Mouse (Mus musculus): ENCODE measurements at regions not wholly inside any gene's neighbourhood (a gene's known extent, or its start where the extent isn't known, plus 50 kb on each side); places are given as distances from the start of the nearest gene placed in this dataset.

- H3K36me3 ChIP-seq (ENCODE audit: control insufficient read depth, insufficient read depth, low read length): no peaks in the 10 kb centered on the region
- TF ChIP-seq CTCF (IDR thresholded peaks at IDR 0.05; ENCODE audit: control insufficient read depth, insufficient read depth, insufficient replicate concordance, low read depth, low read length) (no peak), POLR2A (IDR thresholded peaks at IDR 0.05; ENCODE audit: control insufficient read depth, low read depth, low read length) (no peak)
- no peak overlapping the region for H3K27ac ChIP-seq (ENCODE audit: control insufficient read depth, insufficient read depth, low read depth, low read length)
- no peaks in the 10 kb centered on the region for H3K27me3 ChIP-seq (ENCODE audit: control insufficient read depth, insufficient read depth, low read length)
- H3K4me1 ChIP-seq (ENCODE audit: control insufficient read depth, insufficient read depth, low read length): no peaks in the 10 kb centered on the region
- no peak overlapping the region for H3K4me3 ChIP-seq (ENCODE audit: control insufficient read depth, low read depth, low read length)
Measured at GRCm38 (mm10) chr16:92995132-92995992, 169.4 kb upstream of the Runx1 start.

- H3K27ac ChIP-seq (ENCODE audit: control insufficient read depth, insufficient read depth, low read depth, low read length): no peak overlapping the region
- H3K27me3 ChIP-seq (ENCODE audit: control insufficient read depth, insufficient read depth, low read length): no peaks in the 10 kb centered on the region
- H3K4me1 ChIP-seq (ENCODE audit: control insufficient read depth, insufficient read depth, low read length): no peaks in the 10 kb centered on the region
- no peaks in the 10 kb centered on the region for H3K36me3 ChIP-seq (ENCODE audit: control insufficient read depth, insufficient read depth, low read length)
- H3K4me3 ChIP-seq (ENCODE audit: control insufficient read depth, low read depth, low read length): no peak overlapping the region
- TF ChIP-seq CTCF (IDR thresholded peaks at IDR 0.05; ENCODE audit: control insufficient read depth, insufficient read depth, insufficient replicate concordance, low read depth, low read length) (no peak), POLR2A (IDR thresholded peaks at IDR 0.05; ENCODE audit: control insufficient read depth, low read depth, low read length) (no peak)
Measured at GRCm38 (mm10) chr16:92992876-92993275, 166.9 kb upstream of the Runx1 start.

- Histone ChIP-seq H3K27me3 (ENCODE audit: control insufficient read depth, insufficient read depth, low read length) (no peaks in the 10 kb centered on the region), H3K36me3 (ENCODE audit: control insufficient read depth, insufficient read depth, low read length) (no peaks in the 10 kb centered on the region), H3K4me1 (ENCODE audit: control insufficient read depth, insufficient read depth, low read length) (no peaks in the 10 kb centered on the region), H3K27ac (ENCODE audit: control insufficient read depth, insufficient read depth, low read depth, low read length) (no peak overlapping the region), H3K4me3 (ENCODE audit: control insufficient read depth, low read depth, low read length) (no peak overlapping the region)
- TF ChIP-seq POLR2A (IDR thresholded peaks at IDR 0.05; ENCODE audit: control insufficient read depth, low read depth, low read length): no peak
- TF ChIP-seq CTCF (IDR thresholded peaks at IDR 0.05; ENCODE audit: control insufficient read depth, insufficient read depth, insufficient replicate concordance, low read depth, low read length): no peak
Measured at GRCm38 (mm10) chr16:92991405-92991804, 165.5 kb upstream of the Runx1 start.

- Histone ChIP-seq H3K27me3 (ENCODE audit: control insufficient read depth, insufficient read depth, low read length) (no peaks in the 10 kb centered on the region), H3K36me3 (ENCODE audit: control insufficient read depth, insufficient read depth, low read length) (no peaks in the 10 kb centered on the region)
Measured at GRCm38 (mm10) chr16:92988416-92988815, 162.5 kb upstream of the Runx1 start.

GRCm38 (mm10) chr16:92988000-92988399 lies 162.1 kb upstream of the Runx1 start:
- H3K27ac ChIP-seq (ENCODE audit: control insufficient read depth, insufficient read depth, low read depth, low read length): no peak overlapping the region
- no peak overlapping the region for H3K4me3 ChIP-seq (ENCODE audit: control insufficient read depth, low read depth, low read length)
- TF ChIP-seq CTCF (IDR thresholded peaks at IDR 0.05; ENCODE audit: control insufficient read depth, insufficient read depth, insufficient replicate concordance, low read depth, low read length) (no peak), POLR2A (IDR thresholded peaks at IDR 0.05; ENCODE audit: control insufficient read depth, low read depth, low read length) (no peak)

More at GRCm38 (mm10) chr16:92988416-92988815, 162.5 kb upstream of the Runx1 start:
- Histone ChIP-seq H3K4me3 (ENCODE audit: control insufficient read depth, low read depth, low read length) (no peak overlapping the region), H3K4me1 (ENCODE audit: control insufficient read depth, insufficient read depth, low read length) (no peaks in the 10 kb centered on the region), H3K27ac (ENCODE audit: control insufficient read depth, insufficient read depth, low read depth, low read length) (no peak overlapping the region)
- TF ChIP-seq CTCF (IDR thresholded peaks at IDR 0.05; ENCODE audit: control insufficient read depth, insufficient read depth, insufficient replicate concordance, low read depth, low read length): no peak
- no peak for TF ChIP-seq POLR2A (IDR thresholded peaks at IDR 0.05; ENCODE audit: control insufficient read depth, low read depth, low read length)

GRCm38 (mm10) chr16:92985768-92986167 lies 159.8 kb upstream of the Runx1 start:
- no peaks in the 10 kb centered on the region for H3K4me1 ChIP-seq (ENCODE audit: control insufficient read depth, insufficient read depth, low read length)
- TF ChIP-seq POLR2A (IDR thresholded peaks at IDR 0.05; ENCODE audit: control insufficient read depth, low read depth, low read length) (no peak), CTCF (IDR thresholded peaks at IDR 0.05; ENCODE audit: control insufficient read depth, insufficient read depth, insufficient replicate concordance, low read depth, low read length) (no peak)
- H3K27me3 ChIP-seq (ENCODE audit: control insufficient read depth, insufficient read depth, low read length): no peaks in the 10 kb centered on the region
- H3K27ac ChIP-seq (ENCODE audit: control insufficient read depth, insufficient read depth, low read depth, low read length): no peak overlapping the region
- H3K4me3 ChIP-seq (ENCODE audit: control insufficient read depth, low read depth, low read length): no peak overlapping the region
- no peaks in the 10 kb centered on the region for H3K36me3 ChIP-seq (ENCODE audit: control insufficient read depth, insufficient read depth, low read length)

More at GRCm38 (mm10) chr16:92988000-92988399, 162.1 kb upstream of the Runx1 start:
- Histone ChIP-seq H3K4me1 (ENCODE audit: control insufficient read depth, insufficient read depth, low read length) (no peaks in the 10 kb centered on the region), H3K36me3 (ENCODE audit: control insufficient read depth, insufficient read depth, low read length) (no peaks in the 10 kb centered on the region), H3K27me3 (ENCODE audit: control insufficient read depth, insufficient read depth, low read length) (no peaks in the 10 kb centered on the region)

GRCm38 (mm10) chr16:92982934-92983333 lies 157.0 kb upstream of the Runx1 start:
- H3K27ac ChIP-seq (ENCODE audit: control insufficient read depth, insufficient read depth, low read depth, low read length): no peak overlapping the region
- H3K27me3 ChIP-seq (ENCODE audit: control insufficient read depth, insufficient read depth, low read length): no peaks in the 10 kb centered on the region
- TF ChIP-seq CTCF (IDR thresholded peaks at IDR 0.05; ENCODE audit: control insufficient read depth, insufficient read depth, insufficient replicate concordance, low read depth, low read length) (no peak), POLR2A (IDR thresholded peaks at IDR 0.05; ENCODE audit: control insufficient read depth, low read depth, low read length) (no peak)
- no peak overlapping the region for H3K4me3 ChIP-seq (ENCODE audit: control insufficient read depth, low read depth, low read length)
- H3K36me3 ChIP-seq (ENCODE audit: control insufficient read depth, insufficient read depth, low read length): no peaks in the 10 kb centered on the region
- no peaks in the 10 kb centered on the region for H3K4me1 ChIP-seq (ENCODE audit: control insufficient read depth, insufficient read depth, low read length)
